17 mouse cellular contexts compared by ENCODE assay signal in the genomic region with DNA sequence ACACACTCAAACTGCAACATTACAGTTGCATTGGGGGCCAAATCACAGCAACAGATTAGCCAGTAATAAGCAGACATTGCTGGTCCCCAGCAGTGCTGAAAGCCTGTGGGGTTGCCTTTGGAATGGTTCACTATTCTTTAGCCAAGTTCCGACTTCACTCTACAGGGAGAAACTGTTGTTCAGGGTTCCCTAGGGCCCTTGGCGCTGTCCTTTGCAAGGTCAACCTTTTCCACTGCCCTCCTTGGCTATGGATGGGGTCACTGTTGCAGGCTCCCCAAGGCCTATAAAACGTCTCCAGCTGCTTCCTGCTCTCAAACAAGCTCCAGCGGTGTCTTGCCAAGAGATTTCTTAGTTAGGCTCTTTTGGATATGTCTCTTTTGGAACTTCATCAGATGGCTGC.
A peak's percentile ranks its signal among the peaks of the same experiment; 100 is the strongest.
DNase-seq lines count a peak whose midpoint lies in the region; ATAC-seq lines count a peak whose summit lies in the region.
"Had no signal": no experiment of that assay in that cellular context is flagged by ENCODE, and none has a peak within 500 bp of the region (broad histone marks: within the 10 kb centered on the region; RNA-seq: fewer than 3 reads in every experiment).

No protein-coding gene starts in this region.

- intact Hi-C loops in gastrocnemius, postnatal 14 days (cut with DNase I; ENCODE audit: low total_unique reads) = no loop called here
- intact Hi-C loops in heart, postnatal 14 days (cut with DNase I) = no loop called here

- no peak overlapping the region for H3K27ac ChIP-seq in kidney, embryonic 14.5 days (ENCODE audit: low read depth, low read length)
- H3K27ac ChIP-seq in midbrain, embryonic 10.5 days (replicated peaks) = no peak overlapping the region
- H3K27ac ChIP-seq: embryonic facial prominence, embryonic 12.5 days; hindbrain, embryonic 14.5 days; lung, embryonic 15.5 days; stomach, embryonic 15.5 days had no signal

- peak; percentile 55 for DNase-seq in kidney, adult 11 months
- peak; percentile 16 for DNase-seq in gastrocnemius, postnatal 14 days
- DNase-seq in heart, postnatal 14 days = peak; percentile 19 to 29
- DNase-seq in kidney, postnatal 25 days = peak; percentile 49 to 74
- no peak for DNase-seq in midbrain, embryonic 10.5 days (ENCODE audit: low spot score)
- no peak for DNase-seq in right cerebral cortex, adult 18-20 months
- DNase-seq: cerebellum, adult 11-12 months; liver; spleen, adult 18-20 months had no signal

- H3K36me3 ChIP-seq in kidney, embryonic 14.5 days (ENCODE audit: control insufficient read depth, insufficient read depth, low read length) = no peaks in the 10 kb centered on the region
- H3K36me3 ChIP-seq in midbrain, embryonic 10.5 days = no peaks in the 10 kb centered on the region
- H3K36me3 ChIP-seq: embryonic facial prominence, embryonic 12.5 days; G1E; lung, embryonic 15.5 days; stomach, embryonic 15.5 days had no signal

- no peak overlapping the region for H3K4me2 ChIP-seq in kidney, embryonic 14.5 days (replicated peaks; ENCODE audit: low read depth, low read length)
- H3K4me2 ChIP-seq: embryonic facial prominence, embryonic 12.5 days; hindbrain, embryonic 14.5 days; lung, embryonic 15.5 days; stomach, embryonic 15.5 days had no signal

- no peaks in the 10 kb centered on the region for H3K4me1 ChIP-seq in kidney, embryonic 14.5 days (ENCODE audit: control insufficient read depth, insufficient read depth, low read length)
- H3K4me1 ChIP-seq in midbrain, embryonic 10.5 days = peaks cover 6% of the 10 kb centered on the region; the same call in 1 of the 2 replicates
- H3K4me1 ChIP-seq: embryonic facial prominence, embryonic 12.5 days; megakaryocyte, embryonic 14.5 days had no signal

- H3K27me3 ChIP-seq in kidney, embryonic 14.5 days (ENCODE audit: control insufficient read depth, insufficient read depth, low read length) = no peaks in the 10 kb centered on the region
- H3K27me3 ChIP-seq in midbrain, embryonic 10.5 days (ENCODE audit: low read depth, poor library complexity, severe bottlenecking) = peaks cover 17% of the 10 kb centered on the region
- H3K27me3 ChIP-seq: embryonic facial prominence, embryonic 12.5 days; lung, embryonic 15.5 days; stomach, embryonic 15.5 days had no signal

- ATAC-seq in kidney, embryonic 14.5 days (ENCODE audit: low FRiP score, low TSS enrichment) = no peak
- ATAC-seq: intestine, embryonic 16.5 days had no signal

- H3K9ac ChIP-seq in kidney, embryonic 14.5 days (ENCODE audit: low read depth, low read length) = no peak overlapping the region
- H3K9ac ChIP-seq: embryonic facial prominence, embryonic 12.5 days; hindbrain, embryonic 14.5 days; lung, embryonic 15.5 days; stomach, embryonic 15.5 days had no signal

- no peak overlapping the region for H3K4me3 ChIP-seq in kidney, embryonic 14.5 days (ENCODE audit: low read length)
- H3K4me3 ChIP-seq in midbrain, embryonic 10.5 days = no peak overlapping the region
- H3K4me3 ChIP-seq: embryonic facial prominence, embryonic 12.5 days; lung, embryonic 15.5 days; stomach, embryonic 15.5 days had no signal

- 55% methylated on average over 4 of the region's 4 CpGs for WGBS in kidney, embryonic 14.5 days
- WGBS in midbrain, embryonic 10.5 days = 75% methylated on average over 4 of the region's 4 CpGs

- no peaks in the 10 kb centered on the region for H3K9me3 ChIP-seq in kidney, embryonic 14.5 days (ENCODE audit: control insufficient read depth, low read length)
- H3K9me3 ChIP-seq in midbrain, embryonic 10.5 days (replicated peaks) = no peaks in the 10 kb centered on the region
- H3K9me3 ChIP-seq: embryonic facial prominence, embryonic 12.5 days; lung, embryonic 15.5 days; stomach, embryonic 15.5 days had no signal

Comparison
In these comparisons a context has a peak if more than half of its experiments do, and no peak if none do; other contexts are left out.
1. DNase-seq: peak in kidney, adult 11 months (single experiment), gastrocnemius, postnatal 14 days (single experiment), heart, postnatal 14 days (2 of 2) and kidney, postnatal 25 days (2 of 2); none in midbrain, embryonic 10.5 days (single experiment) and right cerebral cortex, adult 18-20 months (single experiment).